Mouse (Mus musculus): Measurements from ENCODE around the gene Ets1.

DNA sequence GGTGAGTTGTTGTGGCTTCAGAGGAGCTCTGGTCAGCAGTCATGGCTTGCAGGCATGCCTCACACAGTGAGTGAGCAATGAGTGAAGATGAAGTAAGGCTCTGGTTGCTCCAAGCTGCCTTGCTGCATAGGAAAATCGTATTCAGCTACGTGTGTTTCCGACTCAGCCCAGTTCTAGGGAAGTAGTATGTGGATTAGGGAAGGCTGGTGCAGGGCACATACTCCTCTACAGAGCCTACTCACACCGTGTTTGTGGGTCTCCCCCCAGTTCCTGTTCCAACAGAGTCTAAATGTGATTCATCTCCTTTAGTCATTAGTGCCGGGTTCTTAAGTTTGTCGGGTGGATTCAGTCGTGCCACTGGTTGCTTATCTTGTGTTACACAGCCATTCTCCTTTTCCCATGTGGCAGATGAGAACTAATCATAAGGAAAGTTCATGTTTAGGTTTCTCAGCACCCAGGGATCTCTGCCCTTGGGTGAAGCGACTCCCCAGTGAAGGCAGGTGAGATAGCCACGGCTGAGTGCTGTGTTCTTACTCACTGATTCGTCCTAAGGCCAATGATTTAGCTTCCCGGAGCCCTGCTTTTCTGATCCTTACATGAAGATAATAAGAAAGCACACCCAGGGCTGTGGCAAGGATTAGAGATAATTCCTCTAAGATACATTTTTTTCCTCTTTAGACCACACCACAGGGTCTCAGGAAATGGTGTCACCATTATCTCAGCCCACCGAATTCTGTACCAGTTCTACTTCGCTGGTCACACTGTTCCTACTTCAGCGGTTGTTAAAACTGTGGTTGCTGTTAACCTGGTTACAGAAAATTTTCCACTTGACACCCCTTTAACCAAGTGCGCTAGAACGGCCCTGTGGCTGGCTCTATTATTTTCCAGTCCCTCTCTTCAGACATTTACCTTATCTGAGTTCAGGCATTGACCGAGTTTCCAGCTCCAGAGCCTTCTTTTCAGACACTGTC is 74.0 kb downstream of the Ets1 start:
- TF ChIP-seq CTCF (IDR thresholded peaks at IDR 0.05; ENCODE audit: control insufficient read depth, insufficient read depth, low read length): no peak
- TF ChIP-seq POLR2A (IDR thresholded peaks at IDR 0.05; ENCODE audit: borderline replicate concordance, control insufficient read depth, low read depth, low read length): no peak

Data from bone marrow, adult 2 months (tissue).